Mouse (Mus musculus): Measurements from ENCODE around the gene Pcp2.

DNA sequence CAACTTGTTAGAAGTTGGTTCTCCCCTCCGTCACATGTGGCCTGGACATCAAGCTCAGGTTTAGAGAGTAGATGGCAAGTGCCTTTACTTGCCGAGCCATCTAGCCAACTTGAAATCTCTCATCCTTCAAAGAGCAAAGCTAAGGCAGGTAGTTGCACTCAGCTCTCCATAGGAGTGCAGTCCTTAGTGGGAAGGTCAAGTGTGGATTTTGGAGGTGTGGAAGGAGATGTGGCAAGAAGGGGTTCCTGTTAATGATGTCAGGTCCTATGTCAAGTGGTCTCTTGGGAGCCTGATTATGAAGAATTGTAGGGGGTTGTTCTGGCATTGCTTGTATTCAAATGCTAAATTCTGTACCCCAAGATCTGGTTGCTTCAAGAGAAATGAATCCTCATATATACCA, 30.9 kb downstream of the Pcp2 start:
- no peak for TF ChIP-seq CTCF (conservative IDR thresholded peaks at IDR 0.05; ENCODE audit: low read length)
- no peak for TF ChIP-seq POU5F1 (IDR thresholded peaks at IDR 0.05; ENCODE audit: borderline replicate concordance, low read length)
- TF ChIP-seq NANOG (IDR thresholded peaks at IDR 0.05; ENCODE audit: borderline replicate concordance, low read length), result no peak

Measured in E14TG2a.4 (cell line).